Mouse (Mus musculus) neutrophil, adult 5-6 weeks (primary cell): Measurements from ENCODE around the gene Cox14. TPM values are rescaled to one million over a fixed set of nuclear protein-coding genes. Genes with fewer than 3 reads are reported as not detected.
A peak's percentile ranks its signal among the peaks of the same experiment; 100 is the strongest.

ENCODE experiments used
- ATAC-seq: fragments of 151-379, 151-347 bp; 2 replicates; pipeline ENCODE4 v1.8.0; 2017; ENCODE audit warnings: mild to moderate bottlenecking, moderate TSS enrichment; ENCODE audit not compliant: insufficient number of reproducible peaks, poor library complexity, low FRiP score, severe bottlenecking; ENCODE audit errors: extremely low read depth
- total RNA-seq: library from RNA; stranded (forward); fragments of 200-1000 nt; gene quantifications from 2 replicates; pipeline ENCODE4 v1.2.3, GENCODE M21; 2017

Gene Cox14
- total RNA-seq, 1 experiment from 2014 or later: 24.1 TPM

- no peak for ATAC-seq
These were observed 20.5 kb upstream of the Cox14 start for GRCm38 (mm10) chr15:99704881-99705280.

- peak; percentile 37; the same call in 1 of the 2 replicates for ATAC-seq
These were observed 19.9 kb upstream of the Cox14 start, which contains the start of gene Gm17349 for GRCm38 (mm10) chr15:99705440-99706048. Gene Gm17349, minus strand, starts transcription at chr15:99705490.

GRCm38 (mm10) chr15:99708176-99708575 lies 17.2 kb upstream of the Cox14 start:
- ATAC-seq: no peak

- ATAC-seq: no peak
These were observed 14.9 kb upstream of the Cox14 start for GRCm38 (mm10) chr15:99710221-99711190.

- no peak for ATAC-seq
These were observed 13.9 kb upstream of the Cox14 start for GRCm38 (mm10) chr15:99711491-99711890.

- no peak for ATAC-seq
These were observed 12.5 kb upstream of the Cox14 start for GRCm38 (mm10) chr15:99712666-99713559.

GRCm38 (mm10) chr15:99713569-99713968 lies 11.8 kb upstream of the Cox14 start:
- ATAC-seq: no peak

- ATAC-seq: no peak
These were observed 11.2 kb upstream of the Cox14 start for GRCm38 (mm10) chr15:99714206-99714605.

- peak; percentile 61 for ATAC-seq
These were observed 10.6 kb upstream of the Cox14 start for GRCm38 (mm10) chr15:99714858-99715257.

- ATAC-seq: no peak
These were observed 10.0 kb upstream of the Cox14 start for GRCm38 (mm10) chr15:99715361-99715865.

GRCm38 (mm10) chr15:99715982-99716746 lies 9.3 kb upstream of the Cox14 start:
- ATAC-seq: no peak

- no peak for ATAC-seq
These were observed 8.6 kb upstream of the Cox14 start for GRCm38 (mm10) chr15:99716814-99717213.

- ATAC-seq: no peak
These were observed 7.8 kb upstream of the Cox14 start, which contains the start of gene Gpd1 for GRCm38 (mm10) chr15:99717386-99718334. Gene Gpd1, plus strand, starts transcription at chr15:99717515.

GRCm38 (mm10) chr15:99718461-99719021 lies 6.9 kb upstream of the Cox14 start:
- no peak for ATAC-seq

- no peak for ATAC-seq
These were observed 5.6 kb upstream of the Cox14 start for GRCm38 (mm10) chr15:99719865-99720264.

GRCm38 (mm10) chr15:99721921-99722743 lies 3.3 kb upstream of the Cox14 start:
- ATAC-seq: no peak
